Mouse (Mus musculus) lung, adult 2 months (tissue): ENCODE data around the gene Tyw3.

Experiments
- CTCF ChIP-seq: fragments of 200-500 bp; IDR thresholded peaks from 2 replicates; pipeline ENCODE4 v1.5.1; 2011; ENCODE audit warnings: mild to moderate bottlenecking, low read length, control low read depth; ENCODE audit not compliant: insufficient read depth
- POLR2A ChIP-seq: fragments of 200-500 bp; IDR thresholded peaks from 2 replicates; pipeline ENCODE4 v1.6.1; 2011; ENCODE audit warnings: low read depth, mild to moderate bottlenecking, control low read depth, low read length, borderline replicate concordance; ENCODE audit errors: extremely low read depth

- no peak for TF ChIP-seq POLR2A
- no peak for TF ChIP-seq CTCF
Measured at GRCm38 (mm10) chr3:154540086-154540911, 56.6 kb downstream of the Tyw3 start.
